Mouse (Mus musculus): Measurements from ENCODE around the gene Slc16a13.

Slc16a13 gene

GRCm38 (mm10) chr11:70230239-70230727 is 9.4 kb upstream of the Slc16a13 start:
- peak; percentile 66 for DNase-seq (ENCODE audit: low spot score)

- no peak for DNase-seq (ENCODE audit: low spot score)
Measured at GRCm38 (mm10) chr11:70229260-70230010, 8.6 kb upstream of the Slc16a13 start, which contains the start of gene Bcl6b. Gene Bcl6b, minus strand, starts transcription at chr11:70229798.

GRCm38 (mm10) chr11:70228828-70229227 is 8.0 kb upstream of the Slc16a13 start:
- DNase-seq (ENCODE audit: low spot score), result no peak

- DNase-seq (ENCODE audit: low spot score), result no peak
Measured at GRCm38 (mm10) chr11:70227661-70228245, 6.9 kb upstream of the Slc16a13 start.

- no peak for DNase-seq (ENCODE audit: low spot score)
Measured at GRCm38 (mm10) chr11:70227126-70227525, 6.3 kb upstream of the Slc16a13 start.

- DNase-seq (ENCODE audit: low spot score), result no peak
Measured at GRCm38 (mm10) chr11:70226602-70226890, 5.7 kb upstream of the Slc16a13 start.

GRCm38 (mm10) chr11:70225798-70226601 is 5.1 kb upstream of the Slc16a13 start:
- DNase-seq (ENCODE audit: low spot score), result no peak

- DNase-seq (ENCODE audit: low spot score), result no peak
Measured at GRCm38 (mm10) chr11:70223724-70224123, 2.9 kb upstream of the Slc16a13 start.

- DNase-seq (ENCODE audit: low spot score), result no peak
Measured at GRCm38 (mm10) chr11:70221603-70222500, 988 bp upstream of the Slc16a13 start.

- DNase-seq (ENCODE audit: low spot score), result no peak
Measured at GRCm38 (mm10) chr11:70220323-70220722, 541 bp downstream of the Slc16a13 start.

- DNase-seq (ENCODE audit: low spot score), result no peak
Measured at GRCm38 (mm10) chr11:70219873-70220272, 991 bp downstream of the Slc16a13 start.

- no peak for DNase-seq (ENCODE audit: low spot score)
Measured at GRCm38 (mm10) chr11:70218741-70219470, 2.0 kb downstream of the Slc16a13 start.

- no peak for DNase-seq (ENCODE audit: low spot score)
Measured at GRCm38 (mm10) chr11:70218039-70218438, 2.8 kb downstream of the Slc16a13 start.

- DNase-seq (ENCODE audit: low spot score), result no peak
Measured at GRCm38 (mm10) chr11:70216103-70216502, 4.8 kb downstream of the Slc16a13 start.

- DNase-seq (ENCODE audit: low spot score), result no peak
Measured at GRCm38 (mm10) chr11:70215301-70215700, 5.6 kb downstream of the Slc16a13 start.

GRCm38 (mm10) chr11:70214856-70215209 is 6.0 kb downstream of the Slc16a13 start:
- DNase-seq (ENCODE audit: low spot score), result no peak

GRCm38 (mm10) chr11:70214191-70214855 is 6.5 kb downstream of the Slc16a13 start:
- no peak for DNase-seq (ENCODE audit: low spot score)

GRCm38 (mm10) chr11:70213736-70214135 is 7.1 kb downstream of the Slc16a13 start:
- DNase-seq (ENCODE audit: low spot score), result no peak

GRCm38 (mm10) chr11:70212896-70213295 is 8.0 kb downstream of the Slc16a13 start:
- no peak for DNase-seq (ENCODE audit: low spot score)

- no peak for DNase-seq (ENCODE audit: low spot score)
Measured at GRCm38 (mm10) chr11:70212423-70212822, 8.4 kb downstream of the Slc16a13 start, which contains the start of gene Slc16a11. Gene Slc16a11, plus strand, starts transcription at chr11:70212752.

- DNase-seq (ENCODE audit: low spot score), result no peak
Measured at GRCm38 (mm10) chr11:70211972-70212371, 8.9 kb downstream of the Slc16a13 start.

Measured in ovary, adult 18-20 months (tissue).